Mouse (Mus musculus) kidney, adult 2 months (tissue): ENCODE measurements at regions not wholly inside any gene's neighbourhood (a gene's known extent, or its start where the extent isn't known, plus 50 kb on each side); places are given as distances from the start of the nearest gene placed in this dataset.

Experiments
- CTCF ChIP-seq: fragments of 200-500 bp; conservative IDR thresholded peaks from 2 replicates; pipeline ENCODE4 v1.5.1; 2011; ENCODE audit warnings: low read depth, mild to moderate bottlenecking, control low read depth, low read length, moderate library complexity, mixed read lengths; ENCODE audit not compliant: insufficient read depth, insufficient read length
- POLR2A ChIP-seq: fragments of 200-500 bp; IDR thresholded peaks from one replicate; pipeline ENCODE4 v1.6.1; 2011; ENCODE audit warnings: low read depth, low read length, control low read depth

DNA sequence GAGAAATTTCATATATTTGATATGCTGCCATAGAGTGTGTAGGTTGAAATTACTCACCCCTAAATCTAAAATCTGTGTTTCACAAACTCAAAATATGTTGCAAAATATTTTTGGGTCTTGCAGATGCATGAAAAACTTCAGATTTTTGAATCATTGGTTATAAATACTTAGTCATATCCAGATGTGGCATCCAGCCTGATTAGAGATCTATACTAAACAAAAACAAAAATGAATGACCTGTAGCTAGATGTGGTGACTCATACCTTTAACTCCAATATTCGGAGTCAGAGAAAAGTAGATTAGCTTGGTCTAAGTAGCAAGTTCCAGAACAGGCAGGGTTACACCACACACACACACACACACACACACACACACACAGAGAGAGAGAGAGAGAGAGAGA is 475.1 kb upstream of the Zfp960 start:
- no peak for TF ChIP-seq CTCF
- TF ChIP-seq POLR2A: no peak
